Mouse (Mus musculus): Measurements from ENCODE around the gene Ptn. TPM values are rescaled to one million over a fixed set of nuclear protein-coding genes. Genes with fewer than 3 reads are reported as not detected.

Ptn gene
- polyA plus RNA-seq, 1 experiment from 2014 or later, result 325 TPM

- DNase-seq (ENCODE audit: low spot score) (peak; percentile 16), ATAC-seq (ENCODE audit: insufficient read depth, low FRiP score, low TSS enrichment) (no peak)
- peak overlapping the region; percentile 70 for H3K4me2 ChIP-seq (ENCODE audit: low read depth)
- peaks cover 2% of the 10 kb centered on the region for H3K36me3 ChIP-seq (ENCODE audit: control insufficient read depth, insufficient read depth, low read length)
- 21% methylated on average over 7 of the region's 7 CpGs for WGBS
- H3K27me3 ChIP-seq (ENCODE audit: control insufficient read depth, insufficient read depth, low read length), result no peaks in the 10 kb centered on the region
- peak overlapping the region; percentile 67 for H3K9ac ChIP-seq (ENCODE audit: low read length)
- H3K9me3 ChIP-seq (ENCODE audit: control insufficient read depth, low read length), result no peaks in the 10 kb centered on the region
- H3K4me3 ChIP-seq (ENCODE audit: low read depth, low read length), result peak overlapping the region; percentile 67
- peaks cover 8% of the 10 kb centered on the region; the same call in 1 of the 2 replicates for H3K4me1 ChIP-seq (ENCODE audit: control insufficient read depth, insufficient read depth, low read length)
- H3K27ac ChIP-seq (ENCODE audit: low read depth, low read length), result no peak overlapping the region
These were observed 1.5 kb downstream of the Ptn start for GRCm38 (mm10) chr6:36808306-36809058.

GRCm38 (mm10) chr6:36806906-36807305 lies 3.1 kb downstream of the Ptn start:
- Histone ChIP-seq H3K27me3 (ENCODE audit: control insufficient read depth, insufficient read depth, low read length) (no peaks in the 10 kb centered on the region), H3K9me3 (ENCODE audit: control insufficient read depth, low read length) (no peaks in the 10 kb centered on the region), H3K4me1 (ENCODE audit: control insufficient read depth, insufficient read depth, low read length) (peaks cover 8% of the 10 kb centered on the region; the same call in 1 of the 2 replicates), H3K36me3 (ENCODE audit: control insufficient read depth, insufficient read depth, low read length) (peaks cover 2% of the 10 kb centered on the region), H3K4me2 (ENCODE audit: low read depth) (peak overlapping the region; percentile 10), H3K27ac (ENCODE audit: low read depth, low read length) (no peak overlapping the region), H3K4me3 (ENCODE audit: low read depth, low read length) (no peak overlapping the region), H3K9ac (ENCODE audit: low read length) (no peak overlapping the region)
- ATAC-seq (ENCODE audit: insufficient read depth, low FRiP score, low TSS enrichment) (no peak), DNase-seq (ENCODE audit: low spot score) (no peak)
- 87% methylated on average over 6 of the region's 6 CpGs for WGBS

DNA sequence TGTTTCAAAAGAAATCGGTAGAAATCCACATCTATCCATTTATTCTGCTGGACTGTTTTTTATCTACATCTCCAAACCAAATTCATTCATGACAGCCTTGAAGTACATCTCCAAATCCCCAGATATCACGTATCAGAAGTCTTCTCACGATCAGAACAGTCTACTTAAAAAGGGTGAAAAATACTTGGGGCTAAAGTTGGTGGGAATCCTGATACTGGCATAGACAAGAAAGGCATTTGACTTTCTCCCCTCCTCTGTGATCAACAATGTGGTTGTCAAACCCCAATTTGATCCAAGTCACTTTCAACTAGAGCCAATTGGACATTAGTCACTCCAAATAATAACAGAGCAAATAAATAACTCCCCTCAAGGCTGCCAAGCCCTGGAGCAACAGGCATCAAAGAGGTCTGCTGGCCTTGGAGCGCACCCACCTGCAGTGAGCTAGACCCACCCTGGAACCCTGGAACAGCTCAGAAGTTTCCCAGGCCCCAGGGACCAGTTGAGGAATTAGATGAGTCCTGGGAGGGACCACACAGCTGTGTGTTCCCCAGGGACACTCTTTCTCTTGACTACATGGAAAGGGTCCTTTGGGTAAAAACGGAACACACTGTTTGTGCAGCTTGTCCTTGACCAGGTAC lies 9.6 kb downstream of the Ptn start:
- no peaks in the 10 kb centered on the region for H3K27me3 ChIP-seq (ENCODE audit: control insufficient read depth, insufficient read depth, low read length)
- H3K4me2 ChIP-seq (ENCODE audit: low read depth), result no peak overlapping the region
- no peak overlapping the region for H3K9ac ChIP-seq (ENCODE audit: low read length)
- no peaks in the 10 kb centered on the region for H3K9me3 ChIP-seq (ENCODE audit: control insufficient read depth, low read length)
- H3K27ac ChIP-seq (ENCODE audit: low read depth, low read length), result no peak overlapping the region
- H3K4me3 ChIP-seq (ENCODE audit: low read depth, low read length), result no peak overlapping the region
- peaks cover 8% of the 10 kb centered on the region; the same call in 1 of the 2 replicates for H3K4me1 ChIP-seq (ENCODE audit: control insufficient read depth, insufficient read depth, low read length)
- DNase-seq (ENCODE audit: low spot score) (no peak), ATAC-seq (ENCODE audit: insufficient read depth, low FRiP score, low TSS enrichment) (no peak)
- WGBS, result 80% methylated on average over 5 of the region's 5 CpGs
- H3K36me3 ChIP-seq (ENCODE audit: control insufficient read depth, insufficient read depth, low read length), result peaks cover 2% of the 10 kb centered on the region

DNA sequence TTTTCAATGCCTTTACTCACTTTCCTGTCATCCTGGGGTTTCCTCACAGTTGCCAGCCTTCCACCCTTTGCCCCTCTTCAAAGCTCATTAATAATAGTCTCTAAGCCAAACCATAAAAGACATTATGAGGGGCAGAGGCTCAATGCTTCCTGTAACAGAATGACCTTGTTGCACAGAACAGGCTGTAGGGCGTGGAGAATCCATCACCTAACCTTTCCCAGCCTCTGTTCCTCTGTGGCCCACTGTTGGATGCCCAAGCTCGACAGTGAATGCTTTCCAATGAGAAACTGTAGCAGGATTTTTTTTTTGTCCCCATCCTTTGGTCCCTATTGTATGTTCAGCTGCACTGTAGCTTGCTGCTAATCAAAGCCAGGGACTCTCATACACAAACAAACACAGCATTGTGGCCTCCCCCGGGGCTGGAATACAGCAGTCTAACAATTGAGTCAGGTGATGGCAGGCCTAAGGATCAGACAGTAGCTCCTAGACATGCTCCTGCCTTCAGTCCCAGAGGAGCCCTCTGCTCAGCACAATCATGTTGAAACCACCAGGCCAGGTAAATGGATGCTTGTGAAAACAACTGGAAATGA lies 12.9 kb downstream of the Ptn start:
- H3K9me3 ChIP-seq (ENCODE audit: control insufficient read depth, low read length), result no peaks in the 10 kb centered on the region
- H3K9ac ChIP-seq (ENCODE audit: low read length), result no peak overlapping the region
- no peaks in the 10 kb centered on the region for H3K27me3 ChIP-seq (ENCODE audit: control insufficient read depth, insufficient read depth, low read length)
- H3K27ac ChIP-seq (ENCODE audit: low read depth, low read length), result 0 out of 2 replicates have a peak overlapping the region, but pooled peaks have one; percentile 1
- peak; percentile 33 for DNase-seq (ENCODE audit: low spot score)
- H3K4me2 ChIP-seq (ENCODE audit: low read depth), result no peak overlapping the region
- peaks cover 8% of the 10 kb centered on the region; the same call in 1 of the 2 replicates for H3K4me1 ChIP-seq (ENCODE audit: control insufficient read depth, insufficient read depth, low read length)
- WGBS, result 25% methylated on average over 3 of the region's 3 CpGs
- no peak overlapping the region for H3K4me3 ChIP-seq (ENCODE audit: low read depth, low read length)
- no peaks in the 10 kb centered on the region for H3K36me3 ChIP-seq (ENCODE audit: control insufficient read depth, insufficient read depth, low read length)
- peak; percentile 66 for ATAC-seq (ENCODE audit: insufficient read depth, low FRiP score, low TSS enrichment)

DNA sequence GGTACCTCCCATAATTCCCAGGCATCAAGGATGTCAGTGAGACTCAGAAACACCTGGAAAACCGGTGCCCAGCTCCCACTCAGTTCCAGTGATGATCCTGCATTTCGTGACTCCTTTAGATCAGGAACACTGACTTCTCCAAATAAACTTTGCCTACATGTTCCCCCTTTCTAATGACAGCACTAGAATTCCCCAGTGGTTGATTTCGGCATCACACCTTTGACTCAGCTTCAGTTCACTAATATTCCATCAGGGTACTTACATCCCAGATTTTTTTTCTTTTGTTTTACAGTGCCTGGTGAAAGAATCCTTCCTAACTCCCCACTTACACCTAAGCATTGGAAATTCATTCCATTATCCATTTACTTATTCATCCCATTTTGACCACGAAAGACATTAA lies 15.5 kb downstream of the Ptn start:
- DNase-seq (ENCODE audit: low spot score), result no peak
- peaks cover 7% of the 10 kb centered on the region for H3K4me1 ChIP-seq (ENCODE audit: control insufficient read depth, insufficient read depth, low read length)
- ATAC-seq (ENCODE audit: insufficient read depth, low FRiP score, low TSS enrichment), result no peak

GRCm38 (mm10) chr6:36793775-36794174 lies 16.2 kb downstream of the Ptn start:
- DNase-seq (ENCODE audit: low spot score), result no peak
- no peaks in the 10 kb centered on the region for H3K27me3 ChIP-seq (ENCODE audit: control insufficient read depth, insufficient read depth, low read length)
- WGBS, result 53% methylated on average over 5 of the region's 5 CpGs
- no peaks in the 10 kb centered on the region for H3K36me3 ChIP-seq (ENCODE audit: control insufficient read depth, insufficient read depth, low read length)
- ATAC-seq (ENCODE audit: insufficient read depth, low FRiP score, low TSS enrichment), result no peak
- no peak overlapping the region for H3K9ac ChIP-seq (ENCODE audit: low read length)
- no peak overlapping the region for H3K4me2 ChIP-seq (ENCODE audit: low read depth)
- H3K4me1 ChIP-seq (ENCODE audit: control insufficient read depth, insufficient read depth, low read length), result peaks cover 15% of the 10 kb centered on the region
- no peak overlapping the region for H3K27ac ChIP-seq (ENCODE audit: low read depth, low read length)
- H3K4me3 ChIP-seq (ENCODE audit: low read depth, low read length), result no peak overlapping the region
- no peaks in the 10 kb centered on the region for H3K9me3 ChIP-seq (ENCODE audit: control insufficient read depth, low read length)

More for the DNA sequence above, 15.5 kb downstream of the Ptn start:
- Histone ChIP-seq H3K4me3 (ENCODE audit: low read depth, low read length) (no peak overlapping the region), H3K27me3 (ENCODE audit: control insufficient read depth, insufficient read depth, low read length) (no peaks in the 10 kb centered on the region), H3K27ac (ENCODE audit: low read depth, low read length) (no peak overlapping the region), H3K9me3 (ENCODE audit: control insufficient read depth, low read length) (no peaks in the 10 kb centered on the region), H3K4me2 (ENCODE audit: low read depth) (no peak overlapping the region), H3K9ac (ENCODE audit: low read length) (no peak overlapping the region), H3K36me3 (ENCODE audit: control insufficient read depth, insufficient read depth, low read length) (no peaks in the 10 kb centered on the region)
- WGBS, result 86% methylated on average over 4 of the region's 4 CpGs

DNA sequence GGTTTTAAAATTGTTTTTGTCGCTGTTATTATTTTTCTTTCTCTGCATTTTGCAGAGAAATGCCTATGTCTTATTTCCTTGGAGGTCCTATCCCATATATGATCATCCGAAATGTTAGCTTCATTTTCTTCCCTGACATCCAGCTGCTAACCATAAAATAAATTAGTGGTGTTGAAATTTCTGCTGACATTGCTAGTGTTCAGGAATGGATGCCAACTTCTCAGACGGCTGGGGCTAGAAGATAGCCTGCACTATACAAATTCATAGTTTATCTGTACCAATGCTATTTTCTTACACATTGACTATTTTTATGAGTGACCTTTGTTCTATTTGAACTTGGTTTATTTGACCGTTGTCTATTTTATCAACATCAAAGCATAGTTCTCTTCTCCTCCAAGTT lies 20.8 kb downstream of the Ptn start:
- Histone ChIP-seq H3K27ac (ENCODE audit: low read depth, low read length) (no peak overlapping the region), H3K27me3 (ENCODE audit: control insufficient read depth, insufficient read depth, low read length) (no peaks in the 10 kb centered on the region), H3K4me3 (ENCODE audit: low read depth, low read length) (no peak overlapping the region), H3K4me2 (ENCODE audit: low read depth) (no peak overlapping the region), H3K4me1 (ENCODE audit: control insufficient read depth, insufficient read depth, low read length) (peaks cover 34% of the 10 kb centered on the region), H3K36me3 (ENCODE audit: control insufficient read depth, insufficient read depth, low read length) (no peaks in the 10 kb centered on the region), H3K9ac (ENCODE audit: low read length) (no peak overlapping the region), H3K9me3 (ENCODE audit: control insufficient read depth, low read length) (no peaks in the 10 kb centered on the region)
- DNase-seq (ENCODE audit: low spot score) (no peak), ATAC-seq (ENCODE audit: insufficient read depth, low FRiP score, low TSS enrichment) (no peak)
- 46% methylated on average over 4 of the region's 4 CpGs for WGBS

DNA sequence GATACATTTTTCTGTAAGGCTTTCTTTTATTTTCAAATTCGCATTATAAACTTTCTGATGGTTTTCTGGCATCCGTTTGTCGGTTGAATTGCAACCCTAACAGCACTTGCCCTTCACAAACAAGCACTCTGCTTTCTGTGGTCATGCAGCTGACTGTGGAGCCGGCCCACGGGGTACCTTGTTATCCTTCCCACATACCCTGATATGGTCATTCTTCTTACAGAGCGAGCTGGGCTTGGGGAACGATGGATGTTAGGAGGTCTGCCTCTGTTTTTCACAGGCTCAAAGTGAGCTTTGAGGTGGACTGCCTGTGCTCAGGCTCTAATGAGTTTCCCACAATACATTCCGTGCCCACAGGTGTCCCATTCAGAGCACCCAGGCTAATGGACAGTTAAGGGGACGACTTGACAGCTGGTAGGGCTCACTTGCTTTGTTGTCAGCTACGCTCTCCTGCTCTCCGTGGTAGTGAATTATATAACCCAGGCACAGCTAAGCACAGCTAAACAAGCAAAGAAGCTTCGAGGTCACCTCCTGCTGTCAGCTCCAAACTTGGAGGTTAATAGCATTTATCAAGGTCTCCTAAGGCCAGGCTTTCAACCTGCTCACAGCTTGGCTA lies 21.3 kb downstream of the Ptn start:
- WGBS, result 26% methylated on average over 12 of the region's 12 CpGs
- ATAC-seq (ENCODE audit: insufficient read depth, low FRiP score, low TSS enrichment) (peak; percentile 73), DNase-seq (ENCODE audit: low spot score) (peak; percentile 63)
- Histone ChIP-seq H3K4me2 (ENCODE audit: low read depth) (no peak overlapping the region), H3K36me3 (ENCODE audit: control insufficient read depth, insufficient read depth, low read length) (no peaks in the 10 kb centered on the region), H3K9me3 (ENCODE audit: control insufficient read depth, low read length) (no peaks in the 10 kb centered on the region), H3K27ac (ENCODE audit: low read depth, low read length) (no peak overlapping the region), H3K27me3 (ENCODE audit: control insufficient read depth, insufficient read depth, low read length) (no peaks in the 10 kb centered on the region), H3K9ac (ENCODE audit: low read length) (no peak overlapping the region), H3K4me1 (ENCODE audit: control insufficient read depth, insufficient read depth, low read length) (peaks cover 34% of the 10 kb centered on the region), H3K4me3 (ENCODE audit: low read depth, low read length) (no peak overlapping the region)

All from neural tube, embryonic 11.5 days (tissue).